Mouse (Mus musculus): ENCODE results near the gene Chd9. TPM values are rescaled to one million over a fixed set of nuclear protein-coding genes. Genes with fewer than 3 reads are reported as not detected.

Chd9 gene
- polyA plus RNA-seq, 1 experiment = 0.03 TPM

DNA sequence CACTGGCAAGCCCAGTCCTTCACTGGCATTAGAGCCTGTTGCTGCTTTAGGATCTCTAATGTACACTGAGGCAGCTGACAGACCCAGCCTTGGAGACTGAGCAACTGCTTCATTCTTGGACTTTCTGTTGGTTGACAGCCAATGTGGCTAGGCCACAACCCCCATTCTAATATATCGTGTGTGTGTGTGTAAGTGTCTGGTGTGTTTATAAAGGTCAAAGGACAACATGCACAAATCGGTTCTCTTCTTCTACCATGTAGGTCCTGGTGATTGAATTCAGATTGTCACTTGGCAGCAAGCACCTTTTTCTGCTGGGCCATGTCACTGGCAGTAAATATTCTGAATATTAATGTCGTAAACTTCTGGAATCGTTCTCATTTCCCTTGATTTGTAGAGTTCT, 218.2 kb downstream of the Chd9 start:
- no peaks in the 10 kb centered on the region for H3K9me3 ChIP-seq (ENCODE audit: control insufficient read depth, low read length)
- TF ChIP-seq TAL1 (IDR thresholded peaks at IDR 0.05; ENCODE audit: low read length) = no peak
- no peak for TF ChIP-seq GATA1 (IDR thresholded peaks at IDR 0.05; ENCODE audit: low read length)
- peaks cover 34% of the 10 kb centered on the region for H3K36me3 ChIP-seq (ENCODE audit: control insufficient read depth)
- H3K4me3 ChIP-seq (replicated peaks) = no peak overlapping the region
- no peaks in the 10 kb centered on the region for H3K27me3 ChIP-seq (ENCODE audit: control insufficient read depth)
- no peaks in the 10 kb centered on the region for H3K4me1 ChIP-seq (ENCODE audit: control insufficient read depth)

- Histone ChIP-seq H3K36me3 (ENCODE audit: control insufficient read depth) (peaks cover 22% of the 10 kb centered on the region), H3K9me3 (ENCODE audit: control insufficient read depth, low read length) (no peaks in the 10 kb centered on the region)
These were observed 222.9 kb downstream of the Chd9 start for GRCm38 (mm10) chr8:91051037-91051436.

DNA sequence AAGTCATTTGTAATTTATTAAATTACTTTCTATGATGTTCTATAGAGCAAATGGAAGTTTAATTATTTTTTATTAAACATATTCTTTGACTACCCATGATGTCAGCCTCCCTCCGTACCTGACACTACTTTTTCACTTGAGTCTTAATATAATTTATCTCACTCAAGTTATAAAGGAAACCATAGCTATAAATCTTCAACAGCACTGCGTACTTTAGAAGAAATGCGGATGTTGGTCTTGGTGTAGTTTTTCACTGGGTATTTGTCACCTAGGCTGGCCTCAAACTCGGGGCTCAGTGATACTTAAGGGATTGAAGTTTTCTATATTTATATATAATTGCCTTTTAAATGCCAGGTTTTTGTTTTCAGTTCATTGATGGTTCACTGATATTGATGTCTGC, 226.3 kb downstream of the Chd9 start:
- H3K9me3 ChIP-seq (ENCODE audit: control insufficient read depth, low read length) = no peaks in the 10 kb centered on the region
- TF ChIP-seq GATA1 (IDR thresholded peaks at IDR 0.05; ENCODE audit: low read length) (no peak), TAL1 (IDR thresholded peaks at IDR 0.05; ENCODE audit: low read length) (no peak)
- H3K4me3 ChIP-seq (replicated peaks) = no peak overlapping the region
- no peaks in the 10 kb centered on the region for H3K27me3 ChIP-seq (ENCODE audit: control insufficient read depth)
- peaks cover 14% of the 10 kb centered on the region for H3K36me3 ChIP-seq (ENCODE audit: control insufficient read depth)
- peaks cover under 1% of the 10 kb centered on the region for H3K4me1 ChIP-seq (ENCODE audit: control insufficient read depth)

More at GRCm38 (mm10) chr8:91051037-91051436, 222.9 kb downstream of the Chd9 start:
- H3K4me3 ChIP-seq (replicated peaks) = no peak overlapping the region
- no peaks in the 10 kb centered on the region for H3K4me1 ChIP-seq (ENCODE audit: control insufficient read depth)
- no peak for TF ChIP-seq TAL1 (IDR thresholded peaks at IDR 0.05; ENCODE audit: low read length)
- TF ChIP-seq GATA1 (IDR thresholded peaks at IDR 0.05; ENCODE audit: low read length) = no peak
- H3K27me3 ChIP-seq (ENCODE audit: control insufficient read depth) = no peaks in the 10 kb centered on the region

DNA sequence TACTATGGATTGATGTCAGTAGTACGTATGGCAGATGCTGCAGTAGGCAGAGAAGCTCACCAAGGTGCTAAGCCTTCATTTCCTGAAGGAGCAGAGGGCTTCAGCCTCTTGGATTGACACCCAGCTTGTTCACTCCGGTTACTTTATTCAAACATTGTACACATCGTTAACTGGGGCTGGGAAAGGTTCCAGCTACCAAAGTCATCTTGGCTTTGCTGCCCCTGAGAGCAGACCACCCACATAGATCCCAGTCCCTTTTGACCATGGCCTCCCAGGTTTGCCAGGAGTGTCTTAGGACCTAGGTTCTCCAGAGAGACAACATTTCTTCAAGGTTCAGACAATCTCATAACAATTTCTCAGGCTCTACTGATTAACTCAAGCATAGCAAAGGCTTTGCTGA, 228.7 kb downstream of the Chd9 start:
- no peak for TF ChIP-seq GATA1 (IDR thresholded peaks at IDR 0.05; ENCODE audit: low read length)
- no peaks in the 10 kb centered on the region for H3K9me3 ChIP-seq (ENCODE audit: control insufficient read depth, low read length)
- peaks cover 18% of the 10 kb centered on the region for H3K4me1 ChIP-seq (ENCODE audit: control insufficient read depth)
- no peak overlapping the region for H3K4me3 ChIP-seq (replicated peaks)
- H3K36me3 ChIP-seq (ENCODE audit: control insufficient read depth) = peaks cover under 1% of the 10 kb centered on the region
- no peaks in the 10 kb centered on the region for H3K27me3 ChIP-seq (ENCODE audit: control insufficient read depth)

DNA sequence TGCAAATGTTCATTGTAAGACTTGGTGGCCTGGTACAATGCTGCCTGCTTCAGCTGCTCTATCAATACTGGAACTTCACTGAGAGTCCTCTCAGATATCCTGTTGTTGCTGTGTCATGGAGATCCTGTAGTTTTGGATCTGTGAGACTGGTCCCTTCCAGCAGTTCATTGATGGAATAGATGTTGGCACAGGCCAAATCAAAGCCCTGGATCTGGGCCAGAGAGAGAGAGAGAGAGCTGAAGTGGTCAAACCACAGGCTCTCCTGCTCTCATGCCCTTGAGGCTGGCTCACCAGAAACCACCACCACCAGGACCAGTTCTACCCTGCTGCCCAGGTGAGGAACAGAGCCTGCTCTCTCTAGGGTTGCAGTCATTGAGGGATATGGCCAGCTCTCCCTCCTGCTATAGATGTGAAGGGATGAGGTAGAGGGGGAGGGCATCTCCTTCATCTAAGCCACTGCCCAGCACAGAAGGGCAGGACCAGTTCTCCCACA, 231.0 kb downstream of the Chd9 start:
- Histone ChIP-seq H3K4me3 (replicated peaks) (no peak overlapping the region), H3K27me3 (ENCODE audit: control insufficient read depth) (no peaks in the 10 kb centered on the region), H3K4me1 (ENCODE audit: control insufficient read depth) (peaks cover 18% of the 10 kb centered on the region), H3K36me3 (ENCODE audit: control insufficient read depth) (no peaks in the 10 kb centered on the region; the same call in 1 of the 2 replicates), H3K9me3 (ENCODE audit: control insufficient read depth, low read length) (no peaks in the 10 kb centered on the region)
- TF ChIP-seq TAL1 (IDR thresholded peaks at IDR 0.05; ENCODE audit: low read length) = no peak

- H3K4me1 ChIP-seq (ENCODE audit: control insufficient read depth) = peaks cover 18% of the 10 kb centered on the region
- no peaks in the 10 kb centered on the region for H3K9me3 ChIP-seq (ENCODE audit: control insufficient read depth, low read length)
- no peaks in the 10 kb centered on the region for H3K27me3 ChIP-seq (ENCODE audit: control insufficient read depth)
- no peak for TF ChIP-seq TAL1 (IDR thresholded peaks at IDR 0.05; ENCODE audit: low read length)
- no peak for TF ChIP-seq GATA1 (IDR thresholded peaks at IDR 0.05; ENCODE audit: low read length)
- no peaks in the 10 kb centered on the region; the same call in 1 of the 2 replicates for H3K36me3 ChIP-seq (ENCODE audit: control insufficient read depth)
- H3K4me3 ChIP-seq (replicated peaks) = no peak overlapping the region
These were observed 231.8 kb downstream of the Chd9 start for GRCm38 (mm10) chr8:91059884-91060510.

- no peak for TF ChIP-seq TAL1 (IDR thresholded peaks at IDR 0.05; ENCODE audit: low read length)
- no peak for TF ChIP-seq GATA1 (IDR thresholded peaks at IDR 0.05; ENCODE audit: low read length)
- Histone ChIP-seq H3K9me3 (ENCODE audit: control insufficient read depth, low read length) (no peaks in the 10 kb centered on the region), H3K4me3 (replicated peaks) (peak overlapping the region; percentile 61), H3K4me1 (ENCODE audit: control insufficient read depth) (peaks cover 18% of the 10 kb centered on the region), H3K27me3 (ENCODE audit: control insufficient read depth) (no peaks in the 10 kb centered on the region), H3K36me3 (ENCODE audit: control insufficient read depth) (no peaks in the 10 kb centered on the region; the same call in 1 of the 2 replicates)
These were observed 232.7 kb downstream of the Chd9 start for GRCm38 (mm10) chr8:91060555-91061471.

DNA sequence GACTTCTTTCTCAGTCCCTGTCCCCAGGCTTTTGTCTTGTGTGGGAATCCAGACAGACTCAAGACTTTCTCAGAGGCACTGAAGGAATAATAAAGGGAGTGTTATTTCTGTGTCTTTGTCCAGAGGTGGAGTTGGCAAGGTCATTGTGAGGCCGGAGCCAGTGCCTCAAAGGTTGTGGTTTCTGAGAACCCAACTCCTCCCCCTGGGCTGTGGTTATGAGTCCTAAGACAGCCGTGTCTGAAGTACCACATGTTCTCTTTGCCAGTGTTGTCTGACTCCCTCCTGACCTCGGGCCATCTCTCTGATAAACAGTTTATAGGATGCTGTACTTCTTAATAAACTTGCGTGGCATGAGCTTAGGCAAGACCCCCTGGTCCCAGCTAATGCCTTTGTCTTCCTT, 237.0 kb downstream of the Chd9 start:
- no peak overlapping the region for H3K4me3 ChIP-seq (replicated peaks)
- no peaks in the 10 kb centered on the region for H3K27me3 ChIP-seq (ENCODE audit: control insufficient read depth)
- H3K4me1 ChIP-seq (ENCODE audit: control insufficient read depth) = peaks cover 22% of the 10 kb centered on the region
- no peaks in the 10 kb centered on the region for H3K36me3 ChIP-seq (ENCODE audit: control insufficient read depth)
- TF ChIP-seq TAL1 (IDR thresholded peaks at IDR 0.05; ENCODE audit: low read length) (no peak), GATA1 (IDR thresholded peaks at IDR 0.05; ENCODE audit: low read length) (no peak)
- H3K9me3 ChIP-seq (ENCODE audit: control insufficient read depth, low read length) = no peaks in the 10 kb centered on the region

DNA sequence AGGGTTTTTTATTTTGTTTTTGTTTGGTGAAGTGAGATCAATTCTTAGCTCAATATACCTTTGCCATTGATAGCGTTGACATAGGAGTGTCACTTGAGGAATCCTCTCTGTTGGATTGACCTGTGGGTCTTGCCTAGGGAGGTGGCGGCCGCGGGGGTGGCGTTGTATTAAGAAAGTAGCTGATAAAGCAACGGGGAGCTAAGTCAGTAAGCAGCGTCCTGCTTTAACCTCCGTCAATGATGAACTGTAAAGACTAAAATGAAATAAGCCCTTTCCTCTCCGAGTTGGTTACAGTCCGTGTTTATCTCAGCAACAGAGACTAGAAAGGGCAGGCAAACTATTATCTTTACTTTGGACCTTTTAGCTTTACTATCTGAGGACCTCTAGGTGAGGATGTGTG, 241.3 kb downstream of the Chd9 start:
- Histone ChIP-seq H3K27me3 (ENCODE audit: control insufficient read depth) (no peaks in the 10 kb centered on the region), H3K4me1 (ENCODE audit: control insufficient read depth) (peaks cover 28% of the 10 kb centered on the region), H3K9me3 (ENCODE audit: control insufficient read depth, low read length) (no peaks in the 10 kb centered on the region), H3K36me3 (ENCODE audit: control insufficient read depth) (peaks cover 10% of the 10 kb centered on the region), H3K4me3 (replicated peaks) (peak overlapping the region; percentile 79)
- no peak for TF ChIP-seq TAL1 (IDR thresholded peaks at IDR 0.05; ENCODE audit: low read length)
- no peak for TF ChIP-seq GATA1 (IDR thresholded peaks at IDR 0.05; ENCODE audit: low read length)

Measured in erythroblast, embryonic 14.5 days (primary cell).